Mouse (Mus musculus) spleen, postnatal 4 days (tissue): ENCODE data around the gene Rilpl1.
A peak's percentile ranks its signal among the peaks of the same experiment; 100 is the strongest.

Experiments
- DNase-seq, 2 experiments: peaks; one replicate each; pipeline ENCODE4 v3.0.0; 2022; ENCODE audit warnings: low spot score in 2 of 2

Gene Rilpl1

DNA sequence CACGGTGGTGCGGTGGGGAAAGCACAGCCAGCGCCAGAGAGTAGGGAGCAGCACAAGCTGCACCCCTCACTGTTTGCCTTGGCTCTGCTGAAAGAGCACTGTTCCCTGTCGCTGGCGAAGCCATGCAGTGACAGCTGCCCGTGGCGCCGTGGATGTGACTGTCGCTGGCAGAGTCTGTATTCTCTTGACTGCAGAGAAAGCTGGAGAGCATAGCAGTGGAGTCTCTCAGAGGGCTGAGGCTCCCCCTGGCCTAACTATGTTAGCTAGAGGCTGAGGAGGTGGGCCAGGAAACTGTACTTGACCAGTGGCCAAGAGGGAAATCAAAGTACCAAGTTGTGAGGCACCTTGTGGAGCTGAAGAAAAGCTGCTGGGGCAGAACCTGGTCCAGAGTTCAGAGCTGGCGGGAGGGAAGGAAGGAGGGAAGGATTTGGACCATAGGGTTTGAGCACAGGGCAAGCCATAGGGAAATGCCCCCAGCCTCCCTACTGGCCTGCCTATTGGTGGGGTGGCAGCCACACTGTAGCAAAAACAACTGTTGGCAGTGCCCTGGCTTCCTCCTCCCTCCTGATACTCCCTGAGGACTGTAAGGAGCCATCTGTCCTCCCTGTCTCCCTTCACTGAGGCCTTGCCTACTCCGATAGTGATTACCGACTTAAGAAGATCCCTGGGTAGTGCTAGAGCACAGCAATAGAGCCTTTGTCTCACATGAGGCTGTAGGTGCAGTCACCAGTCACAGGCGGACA lies 77.7 kb downstream of the Rilpl1 start:
- no peak for DNase-seq

DNA sequence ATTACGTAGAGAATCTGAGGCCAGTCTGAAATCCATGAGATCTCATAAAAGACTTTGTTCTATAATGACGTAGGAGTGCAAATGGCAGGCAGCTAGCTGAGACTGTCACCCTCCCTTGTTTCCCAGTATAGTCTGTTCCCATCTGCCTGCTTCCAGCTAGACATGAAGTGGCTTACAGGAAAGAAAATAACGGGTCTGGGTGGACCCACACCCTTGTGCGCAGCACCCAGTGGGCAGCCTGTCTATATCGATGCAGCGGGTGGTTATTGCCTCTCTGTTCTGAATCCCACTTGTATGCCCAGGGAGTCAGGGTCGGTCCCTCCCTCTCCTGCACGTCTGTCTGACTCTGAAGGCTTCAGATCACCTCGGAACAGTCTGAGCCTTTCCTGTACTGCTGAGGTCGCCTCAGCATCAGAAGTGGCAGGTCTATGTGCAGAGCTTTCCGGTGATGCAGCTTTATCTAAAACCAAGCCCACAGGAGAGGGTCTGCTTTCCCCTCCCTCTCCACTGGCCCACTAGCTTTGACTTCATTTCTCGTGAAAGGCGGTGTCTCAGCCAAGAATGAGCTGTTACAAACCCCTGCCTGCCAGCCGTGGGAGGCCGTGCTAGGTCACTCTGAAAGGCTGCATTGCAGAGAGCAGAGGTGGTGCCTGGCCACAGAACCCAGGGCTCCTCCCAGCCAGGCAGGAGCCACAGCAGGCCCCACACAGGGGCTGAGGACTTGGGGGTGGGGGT lies 78.5 kb downstream of the Rilpl1 start:
- no peak for DNase-seq

- DNase-seq = no peak
These were observed 80.4 kb downstream of the Rilpl1 start for GRCm38 (mm10) chr5:124450641-124451340.

DNA sequence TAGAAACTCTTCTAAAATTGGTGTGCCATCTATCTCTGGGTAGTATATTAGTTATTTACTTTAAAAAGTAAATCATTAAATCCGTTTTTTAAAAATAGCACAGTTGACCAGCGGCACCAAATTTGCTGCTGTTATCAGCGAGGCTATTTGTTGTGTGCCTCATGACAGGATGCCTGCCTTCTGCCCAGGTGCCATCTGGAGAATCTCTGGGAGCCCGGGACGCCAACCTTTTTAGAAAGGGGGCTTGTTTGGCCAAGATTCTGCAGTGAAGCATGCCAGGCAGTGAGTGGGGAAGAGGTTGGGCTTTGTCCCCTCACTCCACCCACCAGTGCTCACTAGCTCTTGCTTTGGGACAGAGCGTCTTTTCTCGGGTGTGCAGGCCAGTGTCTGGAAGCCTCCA lies 81.1 kb downstream of the Rilpl1 start:
- DNase-seq = no peak

- DNase-seq = no peak
These were observed 81.7 kb downstream of the Rilpl1 start for GRCm38 (mm10) chr5:124449494-124449893.

DNA sequence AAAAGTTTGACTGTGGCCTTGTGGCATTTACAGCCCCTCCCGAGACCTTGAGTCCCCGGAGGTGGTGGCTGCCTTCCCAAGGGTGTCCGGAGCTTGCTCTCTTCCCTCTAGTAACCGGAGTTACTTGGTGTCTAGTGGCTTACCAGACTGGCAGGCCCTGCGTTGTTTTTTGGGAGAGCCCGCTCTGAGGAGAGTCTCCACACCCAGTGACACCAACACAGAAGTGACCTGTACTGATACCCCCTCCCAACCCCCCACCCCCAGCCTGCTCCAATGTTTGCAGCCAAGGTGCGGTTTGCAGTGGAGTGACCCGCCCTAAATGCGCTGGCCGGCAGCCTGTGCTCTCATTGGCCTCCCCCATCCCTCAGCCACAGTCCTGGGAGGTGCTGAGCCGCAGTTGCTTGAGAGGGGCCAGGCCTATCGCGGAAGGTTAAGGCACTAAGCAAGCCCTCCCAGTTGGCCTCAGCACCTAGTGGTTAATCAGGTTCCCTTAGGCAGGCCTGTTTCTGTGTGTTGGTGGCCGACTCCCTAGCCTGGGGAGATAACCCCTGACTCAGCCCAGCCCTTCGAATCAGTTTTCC lies 84.8 kb downstream of the Rilpl1 start:
- DNase-seq = peak; percentile 70 to 83

DNA sequence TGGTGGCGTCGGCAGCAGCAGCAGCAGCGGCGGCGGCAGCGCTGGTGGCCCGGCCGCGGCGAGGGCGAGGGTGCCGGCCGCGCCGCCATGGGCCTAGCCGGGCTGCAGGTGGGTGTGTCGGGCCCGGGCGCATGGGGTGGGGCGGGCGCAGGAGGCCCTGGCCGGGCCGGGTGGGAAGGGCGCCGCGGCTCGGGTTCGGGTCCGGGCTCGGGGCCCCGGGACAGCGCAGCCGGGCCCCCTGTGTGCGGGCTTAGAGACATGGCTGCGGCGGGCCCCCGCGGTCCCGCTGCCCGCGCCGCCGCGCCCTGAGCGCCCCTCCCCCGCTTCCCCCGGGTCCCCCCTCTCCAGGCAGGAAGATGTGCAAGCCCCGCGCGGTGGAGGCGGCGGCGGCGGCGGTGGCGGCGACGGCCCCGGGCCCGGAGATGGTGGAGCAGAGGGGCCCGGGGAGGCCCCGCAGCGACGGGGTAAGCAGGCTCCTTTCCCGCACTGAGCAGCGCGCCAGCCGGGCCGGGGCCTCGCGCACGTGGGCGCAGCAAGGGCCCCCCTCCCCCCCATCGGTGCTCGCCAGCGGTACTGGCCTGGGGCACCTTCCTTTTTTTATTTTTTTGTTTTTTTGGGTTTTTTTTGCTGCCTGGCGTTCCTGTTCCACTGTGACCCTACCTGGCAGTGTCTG lies 85.4 kb downstream of the Rilpl1 start:
- DNase-seq = peak; percentile 68 to 85

DNA sequence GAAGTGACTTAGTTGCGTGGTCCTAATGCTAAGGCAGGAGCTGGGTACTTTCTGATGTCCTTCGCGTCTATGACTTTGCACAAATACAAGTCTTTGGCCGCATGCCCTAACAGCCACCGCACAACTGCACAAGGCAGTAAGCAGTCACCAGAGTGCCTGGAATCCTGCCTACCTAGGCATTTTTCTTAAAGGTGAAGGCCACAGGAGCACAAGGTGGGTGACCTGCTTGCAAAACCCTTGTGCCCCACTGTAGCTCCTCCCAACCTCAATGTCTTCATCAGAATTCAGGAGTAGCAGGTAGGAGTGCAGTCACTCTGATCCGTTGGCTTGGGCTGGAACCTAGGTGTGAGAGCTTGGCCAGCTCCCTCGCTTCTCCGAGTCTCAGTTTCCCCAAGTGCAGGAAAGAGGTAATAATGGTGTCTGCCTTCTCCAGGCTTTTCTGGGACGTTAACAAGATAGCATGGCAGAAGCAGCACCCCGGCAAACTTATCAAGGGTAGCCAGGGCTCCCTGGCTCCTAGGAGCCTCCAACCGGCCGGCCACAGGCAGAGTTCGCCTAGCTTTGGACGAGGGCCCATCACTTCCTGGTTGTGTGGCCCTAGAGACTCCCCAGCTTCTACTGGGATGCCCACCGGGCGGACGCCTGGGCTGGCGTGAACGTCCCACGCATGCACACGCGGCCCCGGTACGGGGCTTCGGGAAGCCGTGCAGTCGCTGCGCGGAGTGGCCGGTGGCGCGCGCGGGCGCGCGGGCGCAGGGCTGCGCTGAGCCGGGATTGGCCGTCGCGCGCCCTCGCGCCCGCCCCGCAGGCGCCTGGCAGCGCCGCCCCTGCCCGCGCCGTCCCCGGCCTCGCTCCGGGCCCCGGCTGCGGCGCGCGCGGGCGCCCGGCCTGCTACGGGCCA lies 86.3 kb downstream of the Rilpl1 start:
- DNase-seq = peak; percentile 75 to 87

GRCm38 (mm10) chr5:124444208-124444607 lies 87.0 kb downstream of the Rilpl1 start:
- DNase-seq = no peak
